Mouse (Mus musculus) adrenal gland, postnatal 36 days (tissue): Measurements from ENCODE around the gene Tssk4. TPM values are rescaled to one million over a fixed set of nuclear protein-coding genes. Genes with fewer than 3 reads are reported as not detected.

Experiments used
- total RNA-seq, 2 experiments: library from RNA; stranded (reverse); gene quantifications; 2 replicates each; pipeline ENCODE4 v1.2.3; 2021

Tssk4 gene
- total RNA-seq, 2 experiments from 2014 or later = 1.6 to 1.7 TPM

Other genes with a start within 250 kb of the Tssk4 start
- gene Dhrs4, start 171.4 kb upstream of the Tssk4 start, total RNA-seq = 10 to 100 TPM; 90.2 to 91.6 TPM
- 1 to 10 TPM; 3.6 to 4.6 TPM for gene Carmil3, start 159.5 kb upstream of the Tssk4 start, total RNA-seq
- not detected for gene Cpne6, start 139.7 kb upstream of the Tssk4 start, total RNA-seq
- gene Nrl, start 125.2 kb upstream of the Tssk4 start, total RNA-seq = not detected
- 10 to 100 TPM; 29.4 to 39.9 TPM for gene Pck2, start 109.9 kb upstream of the Tssk4 start, total RNA-seq
- gene Dcaf11, start 90.2 kb upstream of the Tssk4 start, total RNA-seq = 100 to 1,000 TPM; 110 to 139 TPM
- gene A730061H03Rik, start 89.8 kb upstream of the Tssk4 start, total RNA-seq = 1 to 10 TPM in 1 of 2 experiments, not detected in 1; 1.0 TPM
- gene Fitm1, start 74.6 kb upstream of the Tssk4 start, total RNA-seq = 1 to 10 TPM in 1 of 2 experiments, under 1 TPM in 1; 0.63 to 1.5 TPM
- gene Psme1, start 72.1 kb upstream of the Tssk4 start, total RNA-seq = 100 to 1,000 TPM; 203 to 361 TPM
- gene Emc9, start 64.9 kb upstream of the Tssk4 start, total RNA-seq = 10 to 100 TPM; 28.0 to 45.9 TPM
- gene Psme2, start 59.1 kb upstream of the Tssk4 start, total RNA-seq = 100 to 1,000 TPM; 311 to 396 TPM
- gene Rnf31, start 58.5 kb upstream of the Tssk4 start, total RNA-seq = 10 to 100 TPM; 33.7 to 33.9 TPM
- gene Irf9, start 46.6 kb upstream of the Tssk4 start, total RNA-seq = 10 to 100 TPM; 30.3 to 30.6 TPM
- gene Rec8, start 32.1 kb upstream of the Tssk4 start, total RNA-seq = 1 to 10 TPM; 5.8 to 6.6 TPM
- 100 to 1,000 TPM; 112 to 157 TPM for gene Ipo4, start 14.2 kb upstream of the Tssk4 start, total RNA-seq
- gene Gm49378, start 12.3 kb upstream of the Tssk4 start, total RNA-seq = not detected
- gene Tm9sf1, start 6.4 kb upstream of the Tssk4 start, total RNA-seq = 10 to 100 TPM; 83.2 to 98.1 TPM
- 10 to 100 TPM; 43.6 to 76.9 TPM for gene Mdp1, start 10.3 kb downstream of the Tssk4 start, total RNA-seq
- gene Gmpr2, start 21.8 kb downstream of the Tssk4 start, total RNA-seq = 10 to 100 TPM; 26.6 to 28.9 TPM
- gene Nedd8, start 21.9 kb downstream of the Tssk4 start, total RNA-seq = 100 to 1,000 TPM; 335 to 393 TPM
- gene Tinf2, start 31.6 kb downstream of the Tssk4 start, total RNA-seq = 10 to 100 TPM; 30.8 to 35.6 TPM
- gene Tgm1, start 63.7 kb downstream of the Tssk4 start, total RNA-seq = under 1 TPM; 0.26 TPM
- 10 to 100 TPM; 17.2 to 25.1 TPM for gene Rabggta, start 72.1 kb downstream of the Tssk4 start, total RNA-seq
- gene Dhrs1, start 95.5 kb downstream of the Tssk4 start, total RNA-seq = 10 to 100 TPM; 72.7 to 73.2 TPM
- gene Nop9, start 95.5 kb downstream of the Tssk4 start, total RNA-seq = 10 to 100 TPM; 17.3 to 20.7 TPM
- gene Cideb, start 108.3 kb downstream of the Tssk4 start, total RNA-seq = 1 to 10 TPM in 1 of 2 experiments, under 1 TPM in 1; 0.93 to 1.3 TPM
- gene Ltb4r2, start 111.2 kb downstream of the Tssk4 start, total RNA-seq = not detected
- gene Ltb4r1, start 115.8 kb downstream of the Tssk4 start, total RNA-seq = under 1 TPM; 0.66 to 0.79 TPM
- gene Adcy4, start 133.9 kb downstream of the Tssk4 start, total RNA-seq = 10 to 100 TPM in 1 of 2 experiments, 1 to 10 TPM in 1; 6.7 to 13.8 TPM
- 1 to 10 TPM; 4.5 to 5.3 TPM for gene Ripk3, start 138.7 kb downstream of the Tssk4 start, total RNA-seq
- 10 to 100 TPM; 19.2 to 26.0 TPM for gene Nfatc4, start 173.0 kb downstream of the Tssk4 start, total RNA-seq
- 10 to 100 TPM in 1 of 2 experiments, 1 to 10 TPM in 1; 9.4 to 10.7 TPM for gene Nynrin, start 203.8 kb downstream of the Tssk4 start, total RNA-seq
- under 1 TPM in 1 of 2 experiments, not detected in 1; 0.13 TPM for gene Cbln3, start 234.2 kb downstream of the Tssk4 start, total RNA-seq
- 10 to 100 TPM; 16.6 to 17.0 TPM for gene Khnyn, start 234.8 kb downstream of the Tssk4 start, total RNA-seq